Mouse (Mus musculus): Measurements from ENCODE around the gene Ctse. TPM values are rescaled to one million over a fixed set of nuclear protein-coding genes. Genes with fewer than 3 reads are reported as not detected.

The Ctse gene
- total RNA-seq (2014; rRNA removed) (0.11 TPM in 1 of 2 replicates, not detected in the other), polyA plus RNA-seq (2015; fragmentation: Nextera tagmentation; extraction: Ambion mirVana) (0.09 TPM in 1 of 2 replicates, not detected in the other)

- ATAC-seq (ENCODE audit: low FRiP score) (no peak), DNase-seq (ENCODE audit: low spot score) (no peak)
- Histone ChIP-seq H3K9ac (replicated peaks; ENCODE audit: low read length, poor library complexity, severe bottlenecking) (no peak within 1 kb of the TSS), H3K36me3 (ENCODE audit: insufficient read depth, low read length) (no peaks in the 10 kb centered on the region), H3K4me2 (ENCODE audit: low read depth, low read length, poor library complexity, severe bottlenecking) (no peak within 1 kb of the TSS), H3K4me3 (ENCODE audit: low read depth, low read length) (no peak within 1 kb of the TSS), H3K4me1 (ENCODE audit: insufficient read depth, low read length) (no peaks in the 10 kb centered on the region), H3K9me3 (ENCODE audit: low read length) (no peaks in the 10 kb centered on the region), H3K27ac (ENCODE audit: low read depth, low read length) (no peak within 1 kb of the TSS), H3K27me3 (ENCODE audit: insufficient read depth, low read length) (no peaks in the 10 kb centered on the region)
- no peak for TF ChIP-seq CTCF (IDR thresholded peaks at IDR 0.05)
- 81% methylated on average over 9 of the region's 9 CpGs for WGBS
Measured at GRCm38 (mm10) chr1:131637791-131638540, at the start of gene Ctse. Gene Ctse, plus strand, starts transcription at chr1:131638306.

- no peaks in the 10 kb centered on the region for H3K27me3 ChIP-seq (ENCODE audit: insufficient read depth, low read length)
- TF ChIP-seq CTCF (IDR thresholded peaks at IDR 0.05) = no peak
- no peak within 1 kb of the TSS for H3K27ac ChIP-seq (ENCODE audit: low read depth, low read length)
- H3K4me3 ChIP-seq (ENCODE audit: low read depth, low read length) = no peak within 1 kb of the TSS
- H3K4me1 ChIP-seq (ENCODE audit: insufficient read depth, low read length) = no peaks in the 10 kb centered on the region
- ATAC-seq (ENCODE audit: low FRiP score) (no peak), DNase-seq (ENCODE audit: low spot score) (no peak)
- H3K36me3 ChIP-seq (ENCODE audit: insufficient read depth, low read length) = no peaks in the 10 kb centered on the region
- H3K4me2 ChIP-seq (ENCODE audit: low read depth, low read length, poor library complexity, severe bottlenecking) = no peak within 1 kb of the TSS
- 50% methylated on average over 12 of the region's 12 CpGs for WGBS
- no peaks in the 10 kb centered on the region for H3K9me3 ChIP-seq (ENCODE audit: low read length)
- no peak within 1 kb of the TSS for H3K9ac ChIP-seq (replicated peaks; ENCODE audit: low read length, poor library complexity, severe bottlenecking)
Measured at GRCm38 (mm10) chr1:131598905-131599304, 39.2 kb upstream of the Ctse start, which contains the start of gene Avpr1b. Gene Avpr1b, plus strand, starts transcription at chr1:131599239.

DNA sequence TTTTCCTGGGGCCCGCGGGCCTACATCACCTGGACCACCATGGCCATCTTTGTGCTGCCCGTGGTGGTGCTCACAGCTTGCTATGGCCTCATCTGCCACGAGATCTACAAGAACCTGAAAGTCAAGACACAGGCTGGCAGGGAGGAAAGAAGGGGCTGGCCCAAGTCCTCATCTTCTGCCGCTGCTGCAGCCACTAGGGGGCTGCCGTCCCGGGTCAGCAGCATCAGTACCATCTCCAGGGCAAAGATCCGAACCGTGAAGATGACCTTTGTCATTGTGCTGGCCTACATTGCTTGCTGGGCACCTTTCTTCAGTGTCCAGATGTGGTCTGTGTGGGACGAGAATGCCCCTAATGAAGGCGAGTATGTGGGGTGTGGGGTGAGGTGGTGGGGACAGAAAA is 37.8 kb upstream of the Ctse start:
- 43% methylated on average over 11 of the region's 11 CpGs for WGBS

GRCm38 (mm10) chr1:131606719-131607118 is 31.4 kb upstream of the Ctse start:
- ATAC-seq (ENCODE audit: low FRiP score) = no peak
- 92% methylated on average over 2 of the region's 2 CpGs for WGBS
- no peak for TF ChIP-seq CTCF (IDR thresholded peaks at IDR 0.05)

More for the DNA sequence above, 37.8 kb upstream of the Ctse start:
- no peak overlapping the region for H3K27ac ChIP-seq (ENCODE audit: low read depth, low read length)
- H3K4me3 ChIP-seq (ENCODE audit: low read depth, low read length) = no peak overlapping the region
- ATAC-seq (ENCODE audit: low FRiP score) (no peak), DNase-seq (ENCODE audit: low spot score) (no peak)
- H3K9ac ChIP-seq (replicated peaks; ENCODE audit: low read length, poor library complexity, severe bottlenecking) = no peak overlapping the region
- no peaks in the 10 kb centered on the region for H3K9me3 ChIP-seq (ENCODE audit: low read length)
- no peak overlapping the region for H3K4me2 ChIP-seq (ENCODE audit: low read depth, low read length, poor library complexity, severe bottlenecking)
- TF ChIP-seq CTCF (IDR thresholded peaks at IDR 0.05) = no peak
- H3K36me3 ChIP-seq (ENCODE audit: insufficient read depth, low read length) = no peaks in the 10 kb centered on the region
- no peaks in the 10 kb centered on the region for H3K27me3 ChIP-seq (ENCODE audit: insufficient read depth, low read length)
- H3K4me1 ChIP-seq (ENCODE audit: insufficient read depth, low read length) = no peaks in the 10 kb centered on the region

GRCm38 (mm10) chr1:131612556-131613155 is 25.4 kb upstream of the Ctse start:
- TF ChIP-seq CTCF (IDR thresholded peaks at IDR 0.05) = no peak
- H3K4me2 ChIP-seq (ENCODE audit: low read depth, low read length, poor library complexity, severe bottlenecking) = no peak overlapping the region
- no peak overlapping the region for H3K27ac ChIP-seq (ENCODE audit: low read depth, low read length)
- DNase-seq (ENCODE audit: low spot score) = no peak
- H3K36me3 ChIP-seq (ENCODE audit: insufficient read depth, low read length) = no peaks in the 10 kb centered on the region
- no peak for ATAC-seq (ENCODE audit: low FRiP score)
- H3K4me1 ChIP-seq (ENCODE audit: insufficient read depth, low read length) = no peaks in the 10 kb centered on the region
- 67% methylated on average over 4 of the region's 4 CpGs for WGBS
- H3K9me3 ChIP-seq (ENCODE audit: low read length) = no peaks in the 10 kb centered on the region
- H3K27me3 ChIP-seq (ENCODE audit: insufficient read depth, low read length) = no peaks in the 10 kb centered on the region
- H3K9ac ChIP-seq (replicated peaks; ENCODE audit: low read length, poor library complexity, severe bottlenecking) = no peak overlapping the region
- H3K4me3 ChIP-seq (ENCODE audit: low read depth, low read length) = no peak overlapping the region

More at GRCm38 (mm10) chr1:131606719-131607118, 31.4 kb upstream of the Ctse start:
- Histone ChIP-seq H3K4me1 (ENCODE audit: insufficient read depth, low read length) (no peaks in the 10 kb centered on the region), H3K27me3 (ENCODE audit: insufficient read depth, low read length) (no peaks in the 10 kb centered on the region), H3K9me3 (ENCODE audit: low read length) (no peaks in the 10 kb centered on the region), H3K27ac (ENCODE audit: low read depth, low read length) (no peak overlapping the region), H3K4me2 (ENCODE audit: low read depth, low read length, poor library complexity, severe bottlenecking) (no peak overlapping the region), H3K36me3 (ENCODE audit: insufficient read depth, low read length) (no peaks in the 10 kb centered on the region), H3K9ac (replicated peaks; ENCODE audit: low read length, poor library complexity, severe bottlenecking) (no peak overlapping the region), H3K4me3 (ENCODE audit: low read depth, low read length) (no peak overlapping the region)
- no peak for DNase-seq (ENCODE audit: low spot score)
